Mouse (Mus musculus): ENCODE data around the gene Ccdc174. TPM values are rescaled to one million over a fixed set of nuclear protein-coding genes. Genes with fewer than 3 reads are reported as not detected.
"Not testable (repeated sequence)": the region's sequence is repeated elsewhere in the genome, so short reads cannot be mapped to it uniquely, and the experiment has no call there.

Gene Ccdc174
- 10 to 100 TPM; 33.4 to 61.1 (median 37.6) TPM for total RNA-seq (2022)

- peak; percentile 92 for DNase-seq
These were observed at the start of gene Ccdc174 for GRCm38 (mm10) chr6:91877885-91878651. Gene Ccdc174, plus strand, starts transcription at chr6:91878053.

- no peak for DNase-seq
These were observed 44.9 kb upstream of the Ccdc174 start for GRCm38 (mm10) chr6:91832863-91833440.

DNA sequence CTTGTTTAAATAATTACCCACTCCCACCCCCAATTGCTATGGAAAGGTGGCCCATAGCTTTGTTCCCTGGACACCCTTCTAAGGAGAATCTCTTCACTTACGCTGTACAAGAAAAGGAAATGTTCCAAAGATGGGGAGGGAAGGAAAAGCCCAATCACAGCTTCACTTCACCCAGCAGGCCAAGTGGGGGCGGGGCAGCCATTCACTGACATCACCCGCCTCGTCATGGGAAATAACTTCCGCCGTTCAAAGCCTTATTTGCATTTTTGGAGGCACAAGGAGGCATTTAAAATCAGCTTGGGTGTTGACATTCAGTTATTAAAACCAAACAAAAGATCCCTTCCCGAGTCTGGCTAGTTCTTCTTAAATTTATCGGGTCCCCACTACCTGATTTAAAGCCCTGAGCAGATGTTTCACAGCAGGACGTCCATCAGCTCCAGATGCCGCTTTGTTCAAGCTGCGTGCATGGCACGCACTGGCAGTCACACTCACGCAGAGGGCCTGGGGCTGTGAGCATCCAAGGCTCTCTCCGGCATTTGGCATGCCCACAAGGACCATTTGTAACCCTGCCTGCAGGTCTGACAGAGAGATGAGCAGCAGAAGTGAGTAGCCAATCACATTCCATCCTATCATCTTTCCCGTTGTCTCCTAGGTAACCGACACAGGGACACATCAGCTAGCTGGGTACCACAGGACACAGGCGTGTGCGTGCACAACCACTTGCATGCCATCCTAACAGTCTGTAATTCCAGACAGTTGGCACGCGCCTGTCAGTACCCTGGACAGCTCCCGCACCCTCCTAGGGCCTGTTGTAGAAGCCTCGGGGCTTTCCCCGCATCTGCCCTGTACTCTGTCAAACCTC is 38.6 kb upstream of the Ccdc174 start:
- DNase-seq, result peak; percentile 44

GRCm38 (mm10) chr6:91842897-91843627 is 34.8 kb upstream of the Ccdc174 start:
- no peak for DNase-seq

- no peak for DNase-seq
These were observed 34.2 kb upstream of the Ccdc174 start for GRCm38 (mm10) chr6:91843628-91844153.

- DNase-seq, result no peak
These were observed 25.3 kb upstream of the Ccdc174 start for GRCm38 (mm10) chr6:91852550-91852949.

DNA sequence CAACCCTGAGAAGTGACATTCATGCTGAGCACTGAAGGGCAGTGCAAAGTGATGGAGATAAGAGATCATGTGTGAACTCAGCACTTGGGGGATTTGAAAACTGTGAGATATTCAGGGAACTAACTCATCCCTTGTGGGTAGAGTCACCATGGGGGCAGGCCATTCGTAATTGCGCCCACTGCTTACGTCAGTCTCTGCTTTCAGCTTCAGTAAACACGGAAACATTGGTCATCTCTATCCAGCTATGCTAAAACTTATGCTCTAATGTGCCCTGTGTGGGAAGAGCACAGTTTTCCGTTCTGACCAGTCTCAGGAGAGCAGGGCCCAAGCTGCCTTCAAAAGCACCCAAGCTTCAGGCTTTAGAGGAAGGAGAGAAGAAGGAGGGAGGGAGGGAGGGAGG is 19.5 kb upstream of the Ccdc174 start:
- DNase-seq, result no peak

DNA sequence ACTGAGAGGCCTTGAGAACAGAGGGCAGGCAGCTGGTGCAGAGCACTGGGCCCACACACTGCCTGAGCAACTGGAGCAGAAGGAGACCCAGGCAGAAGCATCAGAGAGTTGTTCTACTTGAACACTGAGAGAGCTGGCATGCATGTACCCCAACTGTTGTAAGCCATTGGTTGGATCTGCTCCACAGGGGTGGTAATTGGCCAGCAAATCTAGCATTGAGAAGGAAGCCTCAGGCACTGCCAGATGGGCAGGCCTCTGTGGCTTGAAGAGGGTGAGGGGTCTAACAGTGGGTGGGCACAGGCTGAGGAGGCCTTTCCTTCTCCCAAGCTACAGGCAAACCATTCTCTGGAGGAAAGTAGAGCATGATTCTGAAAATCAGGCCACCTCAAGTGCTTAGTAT is 15.0 kb upstream of the Ccdc174 start:
- DNase-seq, result no peak

- DNase-seq, result no peak
These were observed 13.3 kb upstream of the Ccdc174 start for GRCm38 (mm10) chr6:91864595-91864994.

GRCm38 (mm10) chr6:91865601-91866000 is 12.3 kb upstream of the Ccdc174 start:
- no peak for DNase-seq

GRCm38 (mm10) chr6:91868091-91868490 is 9.8 kb upstream of the Ccdc174 start:
- DNase-seq, result peak; percentile 75

- peak; percentile 68 for DNase-seq
These were observed 5.1 kb upstream of the Ccdc174 start for GRCm38 (mm10) chr6:91872781-91873180.

DNA sequence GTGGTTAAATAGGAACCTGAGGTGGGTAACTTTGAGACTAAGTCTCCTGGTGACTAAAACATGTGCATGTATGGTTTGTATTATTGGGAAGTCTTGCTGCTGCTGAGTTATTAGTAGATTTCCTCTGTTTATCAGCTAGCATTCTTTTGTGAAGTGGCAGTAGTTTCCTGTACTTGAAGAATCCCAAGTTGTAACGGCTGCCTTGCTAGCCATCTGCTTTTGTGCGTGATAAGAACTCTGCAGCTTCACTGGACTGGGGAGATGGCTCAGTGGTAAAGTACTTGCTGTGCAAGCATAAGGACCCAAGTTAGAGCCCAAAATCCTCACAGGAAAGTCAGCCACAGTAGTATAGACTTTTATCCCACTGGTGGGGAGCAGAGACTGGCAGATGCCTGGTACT is 6.0 kb downstream of the Ccdc174 start:
- DNase-seq, result no peak

- no peak for DNase-seq
These were observed 11.5 kb downstream of the Ccdc174 start for GRCm38 (mm10) chr6:91889255-91889906.

DNA sequence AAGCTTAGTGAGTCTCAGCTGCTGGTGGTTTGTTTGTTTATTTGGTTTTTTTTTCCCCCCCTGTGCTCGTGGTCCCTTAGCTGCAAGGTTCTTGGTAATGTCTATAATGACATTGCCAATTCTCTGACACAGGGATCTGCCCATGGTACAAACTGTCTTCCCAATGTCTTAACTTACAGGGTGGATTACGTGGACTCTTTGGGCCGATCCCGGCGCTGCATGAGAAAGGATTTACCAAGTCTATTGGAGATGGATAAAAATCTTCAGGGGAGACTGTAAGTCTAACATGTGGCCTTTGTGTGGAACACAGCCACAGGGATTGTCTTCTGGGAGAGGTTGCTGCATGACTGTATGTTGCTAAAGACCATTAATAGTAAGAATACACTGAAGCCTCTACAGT is 12.8 kb downstream of the Ccdc174 start:
- no peak for DNase-seq

- peak; percentile 72 for DNase-seq
These were observed 13.9 kb downstream of the Ccdc174 start for GRCm38 (mm10) chr6:91891776-91892175.

- DNase-seq, result no peak
These were observed 18.9 kb downstream of the Ccdc174 start for GRCm38 (mm10) chr6:91896783-91897182.

DNA sequence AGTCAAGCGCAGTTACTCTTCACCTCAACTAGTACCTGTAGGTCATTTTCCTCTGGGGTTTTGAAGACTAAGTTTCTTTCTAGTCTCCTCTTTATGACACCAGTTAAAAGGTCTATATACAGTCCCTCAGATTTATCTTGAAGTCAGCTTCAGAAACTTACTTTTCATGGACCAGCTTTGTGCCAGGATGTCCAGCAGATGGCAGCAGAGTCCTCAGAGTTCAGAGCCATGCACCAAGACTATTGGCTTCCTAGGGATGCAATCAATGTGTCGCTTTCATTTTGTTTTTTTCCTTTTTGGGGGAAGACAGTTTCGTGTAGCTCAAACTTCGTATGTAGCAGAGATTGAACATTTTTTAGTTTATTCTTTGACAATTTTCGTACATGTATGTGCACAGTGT is 23.7 kb downstream of the Ccdc174 start:
- DNase-seq, result peak; percentile 59

- DNase-seq, result not testable (repeated sequence)
These were observed 24.7 kb downstream of the Ccdc174 start, which contains the start of gene 4930590J08Rik for GRCm38 (mm10) chr6:91902509-91902908. Gene 4930590J08Rik, plus strand, starts transcription at chr6:91902809.

DNA sequence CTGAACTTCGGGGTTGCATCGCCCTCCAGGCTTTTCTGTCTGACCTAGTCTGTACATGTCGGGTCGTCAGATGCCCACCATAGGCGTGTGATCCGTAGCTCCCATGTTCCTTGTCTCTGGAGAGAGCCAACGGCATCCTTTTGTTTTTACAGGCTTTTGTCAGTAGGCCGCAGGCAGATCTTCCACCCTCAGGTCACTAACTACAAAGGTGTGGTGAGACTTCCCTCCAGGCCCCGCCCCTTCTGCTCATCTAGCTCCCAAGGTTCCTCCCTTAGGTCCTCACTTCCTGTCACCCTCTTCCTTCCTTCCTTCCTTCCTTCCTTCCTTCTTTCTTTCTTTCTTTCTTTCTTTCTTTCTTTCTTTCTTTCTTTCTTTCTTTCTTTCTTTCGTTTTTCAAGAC is 36.2 kb downstream of the Ccdc174 start:
- no peak for DNase-seq

DNA sequence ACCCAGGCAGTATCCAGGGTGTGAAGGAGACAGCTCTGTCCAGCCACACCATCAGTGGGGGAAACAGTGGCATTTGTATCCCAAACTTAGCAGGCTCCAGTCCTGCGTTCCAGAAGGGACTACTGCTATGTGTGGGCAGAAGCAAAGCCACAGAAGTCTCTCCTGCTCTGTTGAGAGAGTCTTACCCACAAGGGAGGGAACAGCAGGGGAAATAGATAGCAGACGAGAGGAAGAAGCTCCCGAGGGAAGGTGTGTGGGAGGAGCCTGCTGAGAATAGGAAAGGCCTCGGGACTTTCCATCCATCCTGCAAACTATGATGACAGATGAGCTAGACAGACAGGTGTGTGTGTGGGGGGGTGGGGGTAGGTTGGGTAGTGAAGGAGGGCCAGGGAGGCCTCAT is 39.4 kb downstream of the Ccdc174 start:
- DNase-seq, result no peak

- no peak for DNase-seq
These were observed 39.9 kb downstream of the Ccdc174 start for GRCm38 (mm10) chr6:91917716-91918115.

Data from adrenal gland, adult 8-10 months (tissue).